Mouse (Mus musculus) telencephalon, adult 2 months (tissue): Measurements from ENCODE around the gene Atg5.

Experiments used
- DNase-seq: peaks from one replicate; pipeline ENCODE4 v3.0.0-alpha.2; 2011; ENCODE audit warnings: low read depth, low spot score

Atg5 gene

GRCm38 (mm10) chr10:44388706-44389233 lies 120.6 kb downstream of the Atg5 start:
- no peak for DNase-seq

GRCm38 (mm10) chr10:44390286-44390685 lies 122.1 kb downstream of the Atg5 start:
- DNase-seq: no peak

GRCm38 (mm10) chr10:44391509-44392290 lies 123.5 kb downstream of the Atg5 start:
- DNase-seq: no peak

- no peak for DNase-seq
Measured at GRCm38 (mm10) chr10:44392855-44393254, 124.7 kb downstream of the Atg5 start.

- no peak for DNase-seq
Measured at GRCm38 (mm10) chr10:44400119-44400518, 132.0 kb downstream of the Atg5 start.

GRCm38 (mm10) chr10:44400602-44401001 lies 132.4 kb downstream of the Atg5 start:
- no peak for DNase-seq

GRCm38 (mm10) chr10:44401600-44401999 lies 133.4 kb downstream of the Atg5 start:
- DNase-seq: peak; percentile 6

- no peak for DNase-seq
Measured at GRCm38 (mm10) chr10:44403415-44403814, 135.3 kb downstream of the Atg5 start.

GRCm38 (mm10) chr10:44409054-44409453 lies 140.9 kb downstream of the Atg5 start:
- DNase-seq: no peak

GRCm38 (mm10) chr10:44409958-44410357 lies 141.8 kb downstream of the Atg5 start:
- no peak for DNase-seq
